Mouse (Mus musculus): Measurements from ENCODE around the gene Arhgap45. TPM values are rescaled to one million over a fixed set of nuclear protein-coding genes. Genes with fewer than 3 reads are reported as not detected.

Gene Arhgap45
- polyA plus RNA-seq, 1 experiment, result 36.8 TPM

DNA sequence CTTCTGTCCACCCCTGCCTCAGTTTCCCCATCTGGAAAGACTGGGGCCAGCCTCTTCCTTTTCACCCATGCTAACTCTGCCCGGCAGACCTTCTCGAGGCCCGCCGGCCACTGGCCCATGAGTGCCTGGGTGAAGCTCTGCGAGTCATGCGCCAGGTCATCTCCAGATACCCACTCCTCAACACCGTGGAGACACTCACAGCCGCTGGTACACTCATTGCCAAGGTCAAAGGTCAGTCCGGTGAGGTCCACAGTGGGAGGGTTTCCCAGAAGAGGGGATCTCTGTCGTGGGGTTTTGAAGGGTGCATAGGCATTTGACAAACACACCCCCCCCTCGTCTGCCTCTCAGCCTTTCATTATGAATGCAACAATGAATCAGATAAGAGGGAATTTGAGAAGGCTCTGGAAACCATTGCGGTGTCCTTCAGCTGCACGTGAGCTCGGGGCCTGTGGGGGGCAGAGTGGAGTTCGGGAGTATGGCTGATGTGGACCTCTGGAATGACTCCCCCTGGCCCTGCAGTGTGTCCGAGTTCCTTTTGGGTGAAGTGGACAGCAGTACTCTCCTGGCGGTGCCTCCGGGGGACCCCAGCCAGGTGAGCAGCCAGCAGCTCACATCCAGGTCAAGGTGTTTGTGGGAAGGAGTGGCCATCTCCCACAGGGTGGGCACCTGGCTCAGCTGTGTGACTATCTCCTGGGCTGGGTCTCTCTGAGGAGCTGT, 4.3 kb downstream of the Arhgap45 start:
- Histone ChIP-seq H3K4me3 (ENCODE audit: low read depth, low read length) (no peak overlapping the region), H3K36me3 (ENCODE audit: control insufficient read depth, insufficient read depth, low read length) (no peaks in the 10 kb centered on the region), H3K27ac (ENCODE audit: insufficient read depth, low read depth, low read length) (no peak overlapping the region), H3K27me3 (ENCODE audit: control insufficient read depth, insufficient read depth, low read length) (no peaks in the 10 kb centered on the region), H3K4me1 (ENCODE audit: control insufficient read depth, insufficient read depth, insufficient read length, low read length) (peaks cover 23% of the 10 kb centered on the region)
- TF ChIP-seq CTCF (IDR thresholded peaks at IDR 0.05; ENCODE audit: extremely low read depth, insufficient read length, insufficient replicate concordance, low read depth, low read length) (no peak), POLR2A (IDR thresholded peaks at IDR 0.05; ENCODE audit: low read depth, low read length) (no peak)
- 73% methylated on average over 18 of the region's 18 CpGs for WGBS

DNA sequence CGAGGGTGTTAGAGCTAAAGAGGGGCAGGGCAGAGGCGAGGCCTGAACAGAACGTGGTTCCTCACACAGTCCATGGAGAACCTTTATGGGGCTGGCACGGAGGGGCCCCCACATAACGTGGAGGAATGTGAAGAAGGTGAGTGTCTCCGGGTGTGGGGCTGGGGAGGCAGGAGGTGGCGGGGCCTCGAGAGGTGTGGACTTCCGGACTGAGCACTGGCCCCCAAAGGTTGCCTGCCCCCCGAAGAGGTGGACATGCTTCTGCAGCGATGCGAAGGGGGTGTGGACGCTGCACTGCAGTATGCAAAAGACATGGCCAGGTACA, 4.8 kb downstream of the Arhgap45 start:
- Histone ChIP-seq H3K36me3 (ENCODE audit: control insufficient read depth, insufficient read depth, low read length) (no peaks in the 10 kb centered on the region), H3K4me1 (ENCODE audit: control insufficient read depth, insufficient read depth, insufficient read length, low read length) (peaks cover 26% of the 10 kb centered on the region), H3K27me3 (ENCODE audit: control insufficient read depth, insufficient read depth, low read length) (no peaks in the 10 kb centered on the region), H3K27ac (ENCODE audit: insufficient read depth, low read depth, low read length) (no peak overlapping the region), H3K4me3 (ENCODE audit: low read depth, low read length) (no peak overlapping the region)
- 61% methylated on average over 13 of the region's 13 CpGs for WGBS
- TF ChIP-seq POLR2A (IDR thresholded peaks at IDR 0.05; ENCODE audit: low read depth, low read length), result no peak
- TF ChIP-seq CTCF (IDR thresholded peaks at IDR 0.05; ENCODE audit: extremely low read depth, insufficient read length, insufficient replicate concordance, low read depth, low read length), result no peak

DNA sequence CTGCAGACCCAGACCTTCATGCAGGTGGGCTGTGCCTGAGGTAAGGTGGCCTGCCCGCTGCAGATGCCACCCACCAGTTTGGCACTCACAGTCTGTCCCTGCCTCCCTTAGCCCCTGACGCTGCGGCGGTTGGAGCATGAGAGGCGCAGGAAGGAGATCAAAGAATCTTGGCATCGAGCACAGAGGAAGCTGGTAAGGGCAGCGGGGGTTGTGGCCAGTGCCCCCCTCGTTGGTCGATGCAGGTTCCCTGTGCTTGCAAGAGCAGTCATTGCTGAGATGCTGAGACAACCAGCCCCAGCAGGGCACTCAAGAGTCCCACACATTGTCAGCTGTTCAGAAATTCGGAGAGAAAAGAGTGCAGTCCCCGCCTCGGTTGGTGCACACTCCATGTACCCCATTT, 5.7 kb downstream of the Arhgap45 start:
- 80% methylated on average over 12 of the region's 12 CpGs for WGBS
- H3K36me3 ChIP-seq (ENCODE audit: control insufficient read depth, insufficient read depth, low read length), result no peaks in the 10 kb centered on the region
- peaks cover 26% of the 10 kb centered on the region for H3K4me1 ChIP-seq (ENCODE audit: control insufficient read depth, insufficient read depth, insufficient read length, low read length)
- no peak overlapping the region for H3K4me3 ChIP-seq (ENCODE audit: low read depth, low read length)
- TF ChIP-seq CTCF (IDR thresholded peaks at IDR 0.05; ENCODE audit: extremely low read depth, insufficient read length, insufficient replicate concordance, low read depth, low read length) (no peak), POLR2A (IDR thresholded peaks at IDR 0.05; ENCODE audit: low read depth, low read length) (no peak)
- no peak overlapping the region for H3K27ac ChIP-seq (ENCODE audit: insufficient read depth, low read depth, low read length)
- H3K27me3 ChIP-seq (ENCODE audit: control insufficient read depth, insufficient read depth, low read length), result no peaks in the 10 kb centered on the region

DNA sequence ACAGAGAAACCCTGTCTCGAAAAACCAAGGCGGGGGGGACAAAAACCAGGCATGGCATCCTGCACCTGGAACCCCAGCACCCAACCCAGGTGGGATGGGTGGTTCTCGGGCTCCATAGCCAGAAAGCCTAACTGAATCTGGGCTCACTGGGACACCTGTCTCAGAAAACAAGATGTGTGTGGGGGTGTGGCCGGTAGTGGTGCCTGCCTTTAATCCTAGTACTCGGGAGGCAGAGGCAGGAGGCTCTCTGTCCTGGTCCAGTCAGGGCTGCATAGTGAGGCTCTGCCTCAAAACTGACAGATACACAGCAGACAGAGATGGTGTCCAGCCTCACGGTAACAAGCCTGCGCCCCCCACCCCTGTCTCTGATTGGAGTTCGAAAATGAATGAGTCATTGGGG, 6.4 kb downstream of the Arhgap45 start:
- no peaks in the 10 kb centered on the region for H3K27me3 ChIP-seq (ENCODE audit: control insufficient read depth, insufficient read depth, low read length)
- no peaks in the 10 kb centered on the region for H3K36me3 ChIP-seq (ENCODE audit: control insufficient read depth, insufficient read depth, low read length)
- TF ChIP-seq CTCF (IDR thresholded peaks at IDR 0.05; ENCODE audit: extremely low read depth, insufficient read length, insufficient replicate concordance, low read depth, low read length), result no peak
- H3K4me1 ChIP-seq (ENCODE audit: control insufficient read depth, insufficient read depth, insufficient read length, low read length), result peaks cover 29% of the 10 kb centered on the region
- no peak overlapping the region for H3K27ac ChIP-seq (ENCODE audit: insufficient read depth, low read depth, low read length)
- 91% methylated on average over 8 of the region's 8 CpGs for WGBS
- H3K4me3 ChIP-seq (ENCODE audit: low read depth, low read length), result no peak overlapping the region

DNA sequence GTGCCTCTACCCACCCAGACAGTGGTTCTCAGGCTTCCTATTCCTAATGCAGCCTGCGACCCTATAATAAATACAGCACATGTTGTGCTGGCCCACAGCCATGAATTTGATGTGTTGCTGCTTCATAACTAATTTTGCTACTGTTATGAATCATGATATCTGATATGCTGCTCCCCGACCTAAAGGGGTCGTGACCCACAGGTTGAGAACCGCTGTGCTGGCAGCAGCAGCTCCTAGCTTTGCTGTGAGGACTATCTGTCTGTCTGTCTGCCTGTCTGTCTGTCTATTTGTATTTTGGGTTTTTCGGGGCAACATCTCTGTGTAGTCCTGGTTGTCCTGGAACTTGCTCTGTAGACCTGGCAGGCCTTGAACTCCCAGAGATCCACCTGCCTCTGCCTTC, 7.3 kb downstream of the Arhgap45 start:
- no peaks in the 10 kb centered on the region for H3K27me3 ChIP-seq (ENCODE audit: control insufficient read depth, insufficient read depth, low read length)
- WGBS, result 45% methylated on average over 5 of the region's 5 CpGs
- no peak overlapping the region for H3K4me3 ChIP-seq (ENCODE audit: low read depth, low read length)
- H3K27ac ChIP-seq (ENCODE audit: insufficient read depth, low read depth, low read length), result peak overlapping the region; percentile 52
- H3K36me3 ChIP-seq (ENCODE audit: control insufficient read depth, insufficient read depth, low read length), result no peaks in the 10 kb centered on the region
- H3K4me1 ChIP-seq (ENCODE audit: control insufficient read depth, insufficient read depth, insufficient read length, low read length), result peaks cover 31% of the 10 kb centered on the region
- no peak for TF ChIP-seq POLR2A (IDR thresholded peaks at IDR 0.05; ENCODE audit: low read depth, low read length)
- no peak for TF ChIP-seq CTCF (IDR thresholded peaks at IDR 0.05; ENCODE audit: extremely low read depth, insufficient read length, insufficient replicate concordance, low read depth, low read length)

DNA sequence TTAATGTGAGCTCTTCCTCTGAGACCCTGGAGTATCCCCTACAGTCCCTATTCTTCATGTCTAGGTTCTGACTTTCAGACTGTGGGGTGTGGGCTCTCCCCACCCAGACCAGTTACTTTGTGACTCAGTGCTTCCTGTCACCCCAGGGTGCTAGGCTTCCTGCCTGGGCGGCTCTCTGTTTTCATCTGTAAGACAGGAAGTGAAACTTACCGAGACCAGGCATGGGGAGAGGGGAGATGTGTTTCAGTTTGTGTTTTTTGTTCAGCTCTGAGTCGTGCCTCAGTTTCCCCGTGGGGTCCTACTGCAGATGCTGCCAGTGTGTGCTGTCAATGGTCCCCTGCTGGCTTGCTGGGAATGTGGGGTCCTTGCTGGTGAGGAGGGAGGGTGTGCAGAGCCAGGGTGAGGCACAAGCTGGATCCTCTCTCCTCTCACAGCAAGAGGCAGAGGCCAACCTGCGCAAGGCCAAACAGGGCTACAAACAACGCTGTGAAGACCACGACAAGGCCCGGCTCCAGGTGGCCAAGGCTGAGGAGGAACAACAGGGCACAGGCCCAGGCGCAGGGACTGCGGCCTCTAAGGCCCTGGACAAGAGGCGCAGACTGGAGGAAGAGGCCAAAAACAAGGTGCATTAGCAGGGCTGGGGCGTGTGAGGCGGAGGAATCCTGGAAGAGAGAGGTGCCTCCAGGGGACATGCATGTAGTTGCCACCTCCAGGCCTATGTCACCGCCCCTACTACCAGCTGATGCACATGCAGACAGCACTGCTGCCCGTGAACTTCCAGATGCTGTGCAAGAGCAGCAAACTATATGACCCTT, 8.0 kb downstream of the Arhgap45 start:
- peak overlapping the region; percentile 85 for H3K27ac ChIP-seq (ENCODE audit: insufficient read depth, low read depth, low read length)
- no peaks in the 10 kb centered on the region for H3K36me3 ChIP-seq (ENCODE audit: control insufficient read depth, insufficient read depth, low read length)
- H3K27me3 ChIP-seq (ENCODE audit: control insufficient read depth, insufficient read depth, low read length), result no peaks in the 10 kb centered on the region
- peak overlapping the region; percentile 21 for H3K4me3 ChIP-seq (ENCODE audit: low read depth, low read length)
- peaks cover 31% of the 10 kb centered on the region for H3K4me1 ChIP-seq (ENCODE audit: control insufficient read depth, insufficient read depth, insufficient read length, low read length)
- 82% methylated on average over 15 of the region's 15 CpGs for WGBS
- no peak for TF ChIP-seq POLR2A (IDR thresholded peaks at IDR 0.05; ENCODE audit: low read depth, low read length)
- TF ChIP-seq CTCF (IDR thresholded peaks at IDR 0.05; ENCODE audit: extremely low read depth, insufficient read length, insufficient replicate concordance, low read depth, low read length), result no peak

DNA sequence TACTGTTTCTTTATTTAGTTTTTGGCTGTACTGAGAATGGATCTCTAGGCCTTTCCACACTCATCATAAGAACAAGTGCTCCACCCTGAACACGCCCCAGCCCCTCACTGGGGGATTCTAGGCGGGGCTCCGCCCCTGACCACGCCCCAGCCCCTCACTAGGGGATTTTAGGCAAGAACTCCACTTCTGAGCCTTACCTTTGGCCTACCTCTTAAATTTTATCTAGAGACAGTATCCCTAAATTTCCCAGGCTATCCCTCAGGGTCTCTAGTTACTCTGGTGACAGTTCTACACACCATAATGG, 8.5 kb downstream of the Arhgap45 start:
- peak overlapping the region; percentile 85; the same call in 1 of the 2 replicates for H3K27ac ChIP-seq (ENCODE audit: insufficient read depth, low read depth, low read length)

More for the DNA sequence above, 8.5 kb downstream of the Arhgap45 start:
- H3K4me1 ChIP-seq (ENCODE audit: control insufficient read depth, insufficient read depth, insufficient read length, low read length), result peaks cover 28% of the 10 kb centered on the region
- no peaks in the 10 kb centered on the region for H3K27me3 ChIP-seq (ENCODE audit: control insufficient read depth, insufficient read depth, low read length)
- WGBS, result 56% methylated on average over 4 of the region's 4 CpGs
- H3K4me3 ChIP-seq (ENCODE audit: low read depth, low read length), result no peak overlapping the region
- H3K36me3 ChIP-seq (ENCODE audit: control insufficient read depth, insufficient read depth, low read length), result no peaks in the 10 kb centered on the region
- TF ChIP-seq POLR2A (IDR thresholded peaks at IDR 0.05; ENCODE audit: low read depth, low read length) (no peak), CTCF (IDR thresholded peaks at IDR 0.05; ENCODE audit: extremely low read depth, insufficient read length, insufficient replicate concordance, low read depth, low read length) (no peak)

All from small intestine, adult 2 months (tissue).